Mouse (Mus musculus) Muller cell, postnatal 12 days (primary cell): Measurements from ENCODE around the gene Rtn4.

Experiments used
- DNase-seq: peaks from one replicate; pipeline ENCODE4 v3.0.0-alpha.2; 2015; ENCODE audit errors: inconsistent ontology term

Rtn4 gene

DNA sequence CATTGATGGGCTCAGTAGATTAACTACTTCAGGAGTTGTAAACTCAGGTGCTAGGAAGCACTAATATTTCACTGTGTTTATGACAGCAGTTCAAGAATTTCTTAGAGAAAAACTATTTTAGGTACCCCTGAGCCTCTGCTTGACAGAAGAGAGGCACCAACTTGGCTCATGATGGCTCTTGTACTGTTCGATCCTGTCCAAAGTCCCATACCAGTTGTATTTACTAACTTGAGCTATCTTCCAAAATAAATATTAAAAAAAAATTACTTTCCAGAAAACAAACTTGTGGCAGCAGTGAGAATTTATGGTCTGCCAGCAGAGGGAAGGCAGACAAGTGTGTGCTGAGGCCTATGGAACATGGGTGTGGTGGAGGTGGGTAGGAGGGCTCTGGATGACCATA, 70.0 kb downstream of the Rtn4 start:
- DNase-seq, result no peak

DNA sequence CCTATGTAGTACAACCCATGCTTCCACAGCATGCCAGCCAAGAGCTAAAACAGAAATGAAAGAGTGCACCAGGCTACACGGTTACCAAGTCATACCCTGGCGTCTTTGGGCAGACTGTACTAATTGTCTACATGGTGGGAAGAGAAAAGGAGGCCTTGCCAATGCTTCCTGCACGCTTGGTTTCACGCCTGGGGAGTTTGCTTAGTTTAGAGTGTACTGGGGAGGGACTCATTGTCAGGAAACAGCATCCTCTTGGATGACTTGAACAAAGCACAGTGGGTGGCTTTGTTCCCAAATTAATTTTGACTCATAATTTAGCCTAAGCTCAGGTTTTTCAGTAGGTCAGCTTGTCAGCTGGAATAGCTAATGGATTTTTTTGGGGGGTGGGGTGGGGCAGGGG, 72.3 kb downstream of the Rtn4 start:
- peak; percentile 93 for DNase-seq

DNA sequence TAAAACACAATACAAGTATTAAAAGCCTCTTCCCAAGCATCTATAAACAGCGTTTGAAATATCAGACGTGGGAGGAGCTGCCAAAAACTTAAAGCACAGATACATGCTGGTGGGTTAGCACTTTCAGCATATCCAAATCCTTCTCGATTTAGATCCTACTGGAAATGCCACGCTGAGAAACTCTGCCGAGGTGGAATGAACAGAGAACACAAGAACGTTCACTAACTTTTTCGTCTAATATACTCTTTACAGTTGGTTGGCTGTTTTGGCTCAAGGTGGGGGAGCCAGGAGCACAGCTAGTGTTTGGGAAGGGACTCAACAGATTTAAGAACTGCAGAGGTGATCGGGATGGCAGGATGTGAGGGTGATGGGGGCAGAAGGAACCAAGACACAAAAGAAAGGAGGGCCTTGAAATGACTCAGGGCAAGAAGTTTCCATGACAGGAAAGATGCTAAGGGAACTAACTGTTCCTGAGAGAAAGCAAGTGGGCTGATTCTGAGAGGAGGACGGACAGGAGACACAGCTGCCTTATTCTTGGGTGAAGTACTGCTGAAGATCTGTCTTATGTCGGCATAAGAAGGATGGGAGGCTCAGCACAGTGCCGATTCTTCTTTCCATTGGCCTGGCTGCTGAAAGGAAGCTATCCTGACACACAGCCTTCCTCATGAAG, 73.7 kb downstream of the Rtn4 start:
- no peak for DNase-seq

GRCm38 (mm10) chr11:29768523-29768922, 75.8 kb downstream of the Rtn4 start:
- no peak for DNase-seq

DNA sequence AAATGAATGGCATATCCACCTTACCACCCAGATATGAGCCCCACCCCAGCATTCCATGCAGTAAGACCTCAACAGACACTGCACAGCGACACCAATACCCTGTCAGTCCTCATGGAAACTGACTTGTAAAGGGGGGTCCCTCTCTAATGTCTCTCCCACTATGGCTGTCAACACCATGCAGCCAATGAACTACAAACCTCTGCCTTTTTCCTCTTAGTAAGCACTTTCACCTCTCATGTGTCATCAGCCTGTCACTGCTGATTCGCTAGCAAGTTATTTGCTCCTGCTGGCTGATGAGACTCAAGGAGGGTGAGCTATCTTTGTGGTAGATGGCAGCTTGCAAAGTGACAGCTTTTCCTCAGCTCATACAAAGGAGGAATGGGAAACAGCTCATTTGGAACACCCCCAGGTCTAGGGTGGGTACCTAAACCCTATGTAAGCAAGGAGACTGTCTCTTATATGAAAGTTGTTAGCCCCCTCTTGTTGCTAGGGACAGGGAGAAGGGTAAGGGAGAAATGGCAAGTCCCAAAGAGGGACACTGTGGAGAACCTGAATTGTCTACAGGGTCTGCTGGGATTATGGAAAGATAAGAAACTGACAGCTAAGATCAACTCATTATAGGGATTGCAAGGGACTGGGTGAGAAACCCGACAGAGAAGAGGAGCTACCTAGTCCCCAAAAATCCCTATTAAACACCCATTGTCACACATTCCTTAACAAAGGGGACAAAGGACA, 78.1 kb downstream of the Rtn4 start:
- DNase-seq, result peak; percentile 63

- DNase-seq, result no peak
Measured at GRCm38 (mm10) chr11:29772279-29772678, 79.5 kb downstream of the Rtn4 start.

DNA sequence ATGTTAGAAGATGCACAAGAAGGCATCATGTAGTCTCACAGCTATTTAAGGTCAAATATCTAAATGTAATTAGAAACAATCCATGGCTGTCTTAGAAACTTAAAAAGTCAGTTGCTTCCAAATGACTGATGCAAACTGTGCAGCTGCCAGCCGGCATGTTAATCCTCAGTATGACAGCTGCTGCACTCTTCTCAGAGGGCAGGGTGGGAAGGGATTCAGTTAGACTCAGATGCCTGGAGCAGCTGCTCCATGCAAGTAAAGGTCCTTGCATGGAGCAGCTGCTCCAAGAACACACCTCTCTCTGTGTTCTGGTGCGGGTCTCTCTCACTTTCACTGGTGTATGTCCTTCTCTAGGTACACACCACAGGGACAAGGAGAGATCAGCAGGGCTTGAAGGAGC, 81.5 kb downstream of the Rtn4 start:
- DNase-seq, result no peak

DNA sequence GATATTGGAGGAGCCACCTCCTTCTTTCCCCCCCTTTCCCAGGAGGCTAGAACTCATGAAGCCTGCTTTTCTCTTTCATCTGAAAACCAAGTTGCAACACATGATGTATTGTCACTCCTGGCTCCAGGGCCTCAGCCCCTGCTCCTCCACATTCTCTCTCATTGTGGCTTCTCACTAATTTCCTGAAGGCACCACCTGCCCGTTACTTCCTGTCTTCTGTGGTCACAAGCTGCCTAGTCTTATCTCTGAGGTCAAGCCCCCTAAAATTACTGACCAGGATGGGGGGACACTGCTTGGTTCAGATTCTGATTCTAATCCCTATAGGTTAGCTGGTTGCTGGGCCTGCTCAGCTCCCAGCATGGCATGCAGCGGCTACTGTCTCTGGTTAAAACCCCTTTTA, 82.0 kb downstream of the Rtn4 start:
- DNase-seq, result no peak

GRCm38 (mm10) chr11:29777964-29778363, 85.2 kb downstream of the Rtn4 start:
- DNase-seq, result peak; percentile 59

GRCm38 (mm10) chr11:29778936-29779335, 86.2 kb downstream of the Rtn4 start:
- no peak for DNase-seq

DNA sequence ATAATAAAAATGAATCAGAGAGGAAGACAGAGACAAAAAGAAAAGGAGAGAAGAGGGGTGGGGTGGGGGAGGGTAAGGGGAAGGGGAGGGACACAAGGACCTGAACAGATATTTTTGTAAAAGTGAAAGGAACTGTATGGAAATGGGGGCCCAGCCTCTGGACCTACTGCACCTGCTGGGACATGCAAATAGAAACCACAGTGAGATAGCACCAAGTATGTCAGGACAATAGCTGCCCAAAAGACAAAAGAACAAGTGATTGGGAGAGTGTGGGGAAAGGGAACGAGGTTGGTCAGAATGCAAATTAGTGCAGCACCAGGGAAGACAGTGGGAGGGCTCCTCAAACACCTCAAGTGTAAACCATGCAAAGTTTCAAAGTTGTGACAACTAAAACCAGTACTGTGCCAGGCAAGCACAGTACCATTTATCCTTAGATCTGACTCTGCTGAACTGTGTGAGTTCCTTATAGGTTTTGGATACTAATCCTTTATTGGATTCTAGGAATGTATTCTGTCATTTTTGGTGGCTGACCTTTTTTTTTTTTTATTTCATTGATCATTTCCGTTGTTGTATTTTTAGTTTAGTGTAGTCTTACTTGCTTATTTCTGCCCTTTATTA, 86.8 kb downstream of the Rtn4 start:
- no peak for DNase-seq

DNA sequence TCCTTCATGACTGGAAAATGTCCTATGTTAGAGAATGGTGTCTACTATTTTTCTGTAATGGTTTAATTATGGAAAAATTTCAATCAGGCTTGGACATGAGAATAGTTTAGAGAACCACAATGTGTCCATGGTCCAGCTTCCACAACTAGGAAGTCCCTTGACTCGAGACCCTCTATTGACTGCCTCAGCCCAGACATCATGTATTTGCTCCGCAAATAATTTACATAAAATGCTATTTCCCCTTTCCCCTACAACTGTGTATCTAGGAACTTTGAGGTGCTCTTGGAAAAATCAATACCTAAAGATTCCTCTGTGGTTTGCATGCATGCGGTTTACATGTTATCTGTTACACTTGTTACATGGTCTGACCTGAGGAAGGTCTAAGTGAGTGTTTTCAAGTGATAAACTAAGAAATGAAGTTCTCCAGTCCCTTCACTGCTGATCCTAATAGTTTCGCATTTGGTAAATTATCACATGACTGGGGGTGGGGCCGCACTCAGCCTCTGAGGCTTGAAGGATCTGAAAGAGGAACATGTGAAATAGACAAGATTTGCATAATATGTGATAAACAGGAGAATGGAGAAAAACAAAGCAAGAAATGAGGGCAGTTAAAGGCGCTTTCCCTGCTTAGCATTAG, 94.0 kb downstream of the Rtn4 start:
- DNase-seq, result no peak

GRCm38 (mm10) chr11:29787473-29787872, 94.7 kb downstream of the Rtn4 start:
- DNase-seq, result no peak

GRCm38 (mm10) chr11:29788499-29788898, 95.8 kb downstream of the Rtn4 start:
- DNase-seq, result no peak

DNA sequence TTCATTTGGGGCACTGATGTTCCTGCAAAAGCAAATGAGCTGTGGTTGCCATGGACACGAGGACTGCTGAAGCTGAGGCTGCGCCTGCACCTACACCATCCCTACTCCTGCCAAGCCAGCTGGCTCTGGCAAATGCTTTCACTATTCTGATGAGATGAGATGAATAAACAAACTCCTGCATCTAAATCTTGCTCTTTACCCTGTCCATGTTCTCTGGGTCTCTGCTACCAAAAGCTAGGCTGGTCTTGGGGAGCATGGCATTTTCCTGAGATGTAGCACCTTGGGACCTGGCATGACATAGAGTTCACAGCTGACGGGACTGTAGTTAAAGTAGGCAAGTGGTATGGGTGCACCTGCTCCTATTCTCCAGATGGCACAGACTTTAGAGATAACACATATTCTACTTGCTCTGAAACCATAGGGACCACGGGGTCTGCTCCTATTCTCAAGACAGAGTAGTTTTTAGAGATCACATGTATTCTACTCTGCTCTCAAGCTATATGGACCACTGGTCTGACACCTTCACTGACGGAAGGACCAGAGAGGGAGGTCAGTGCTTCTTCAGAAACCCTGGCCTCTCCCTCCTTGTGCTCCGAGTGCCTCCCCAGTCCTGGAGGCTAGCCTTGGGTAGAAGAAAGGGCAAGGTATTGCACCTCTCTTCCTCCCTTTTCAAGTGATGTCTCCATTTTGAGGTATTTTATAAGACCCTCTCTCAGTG, 96.3 kb downstream of the Rtn4 start:
- DNase-seq, result peak; percentile 24

GRCm38 (mm10) chr11:29790796-29791195, 98.0 kb downstream of the Rtn4 start:
- DNase-seq, result no peak
